Mouse (Mus musculus): ENCODE data around the gene Pid1. TPM values are rescaled to one million over a fixed set of nuclear protein-coding genes. Genes with fewer than 3 reads are reported as not detected.

Gene Pid1
- total RNA-seq, 2 experiments from 2014 or later: 7.3 to 12.7 TPM

- intact Hi-C loops (cut with DNase I): no loop called here
- DNase-seq: no peak
Measured at GRCm38 (mm10) chr1:84086486-84086885, 277.5 kb downstream of the Pid1 start.

GRCm38 (mm10) chr1:84085361-84085760 is 278.6 kb downstream of the Pid1 start:
- no peak for DNase-seq
- intact Hi-C loops (cut with DNase I): no loop called here

DNA sequence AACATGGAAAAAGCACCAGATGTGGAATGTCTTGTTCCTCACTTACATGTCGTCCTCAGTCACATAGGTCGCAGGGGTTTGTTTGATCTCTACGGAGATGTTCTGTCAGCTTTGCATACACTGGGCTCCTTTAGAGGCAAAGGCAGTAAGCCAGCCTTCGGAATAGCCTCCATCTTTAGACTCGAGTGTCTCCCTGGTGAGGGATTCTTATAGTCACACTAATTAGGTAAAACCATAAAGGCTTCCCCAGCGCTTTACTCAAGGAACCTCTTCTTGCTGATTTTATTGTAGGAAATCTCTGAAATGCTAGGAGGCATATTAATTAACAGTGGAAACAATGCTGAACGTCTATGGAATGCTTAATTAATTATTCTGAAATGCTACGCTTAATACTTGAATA is 284.4 kb downstream of the Pid1 start:
- no peak for DNase-seq
- intact Hi-C loops (cut with DNase I): no loop called here

GRCm38 (mm10) chr1:84077023-84077422 is 287.0 kb downstream of the Pid1 start:
- intact Hi-C loops (cut with DNase I): no loop called here
- no peak for DNase-seq

DNA sequence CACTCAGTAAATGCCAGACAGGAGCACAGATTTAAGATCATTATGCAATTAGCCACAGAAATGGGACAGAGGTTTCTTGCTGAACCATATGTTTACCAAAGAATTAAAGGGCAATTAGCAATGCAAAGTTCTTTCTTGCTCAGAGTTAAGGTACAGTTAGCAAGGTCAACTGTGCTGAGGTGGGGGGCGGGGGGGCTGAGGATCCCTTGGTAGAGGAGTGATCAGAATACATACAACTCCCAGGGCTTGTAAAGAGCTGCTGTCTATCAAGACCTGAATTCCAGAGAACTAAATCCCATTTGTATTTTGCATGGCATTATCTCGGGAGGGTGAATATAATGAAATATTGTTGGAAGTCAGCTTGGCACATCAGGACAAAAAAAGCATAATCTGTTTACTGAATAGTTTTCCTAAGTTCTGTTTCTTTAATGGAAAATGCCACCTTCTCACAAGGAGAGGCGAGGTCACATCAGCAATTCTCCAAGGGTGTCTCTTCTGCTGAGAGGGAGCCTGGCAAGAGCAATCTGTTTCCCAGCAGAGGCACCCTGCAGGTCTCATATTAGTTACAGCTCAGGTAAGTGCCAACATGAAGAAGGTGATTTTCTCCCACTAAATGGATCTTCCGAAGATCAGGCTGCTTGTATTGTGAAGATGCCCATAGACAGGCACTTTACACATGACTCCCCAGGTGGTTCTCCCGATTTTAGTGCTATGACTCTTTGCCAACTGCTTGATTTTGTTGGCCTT is 306.9 kb downstream of the Pid1 start:
- intact Hi-C loops (cut with DNase I): no loop called here
- DNase-seq: no peak

DNA sequence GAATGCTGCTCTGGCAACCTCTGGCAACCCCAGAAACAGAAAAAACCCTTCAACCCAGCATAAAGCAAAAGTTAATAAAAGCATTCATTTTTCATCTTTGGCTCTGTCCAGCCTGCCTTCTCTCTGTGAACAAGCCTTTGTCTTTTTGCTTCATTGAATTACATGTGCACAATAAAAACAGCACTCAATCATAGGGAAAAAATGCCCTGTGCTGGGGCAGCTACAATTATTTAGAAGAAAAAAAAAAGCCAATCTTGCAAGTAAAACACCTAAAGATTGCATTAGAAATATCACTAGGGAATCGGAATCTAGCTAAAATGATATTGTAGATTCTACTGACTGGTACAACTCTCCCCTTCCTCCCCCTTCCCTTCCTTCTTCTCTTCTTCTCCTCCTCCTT is 307.7 kb downstream of the Pid1 start:
- DNase-seq: no peak
- intact Hi-C loops (cut with DNase I): no loop called here

DNA sequence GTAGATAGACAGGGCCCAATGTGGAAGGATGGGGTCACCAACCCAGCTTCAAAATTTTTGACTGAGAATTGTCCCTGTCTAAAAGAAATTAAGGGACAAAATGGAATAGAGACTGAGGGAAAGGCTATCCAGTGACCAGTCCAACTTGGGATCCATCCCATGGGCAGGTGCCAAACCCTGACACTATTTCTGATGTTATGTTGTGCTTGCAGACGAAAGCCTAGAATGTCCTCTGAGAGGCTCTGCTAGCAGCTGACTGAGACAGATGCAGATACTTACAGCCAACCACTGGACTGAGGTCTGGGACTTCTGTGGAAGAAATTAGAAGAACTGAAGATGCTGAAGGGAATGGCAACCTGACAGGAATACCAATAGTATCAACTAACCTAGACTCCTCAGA is 338.2 kb downstream of the Pid1 start:
- intact Hi-C loops (cut with DNase I): no loop called here
- DNase-seq: peak; percentile 41 to 52

DNA sequence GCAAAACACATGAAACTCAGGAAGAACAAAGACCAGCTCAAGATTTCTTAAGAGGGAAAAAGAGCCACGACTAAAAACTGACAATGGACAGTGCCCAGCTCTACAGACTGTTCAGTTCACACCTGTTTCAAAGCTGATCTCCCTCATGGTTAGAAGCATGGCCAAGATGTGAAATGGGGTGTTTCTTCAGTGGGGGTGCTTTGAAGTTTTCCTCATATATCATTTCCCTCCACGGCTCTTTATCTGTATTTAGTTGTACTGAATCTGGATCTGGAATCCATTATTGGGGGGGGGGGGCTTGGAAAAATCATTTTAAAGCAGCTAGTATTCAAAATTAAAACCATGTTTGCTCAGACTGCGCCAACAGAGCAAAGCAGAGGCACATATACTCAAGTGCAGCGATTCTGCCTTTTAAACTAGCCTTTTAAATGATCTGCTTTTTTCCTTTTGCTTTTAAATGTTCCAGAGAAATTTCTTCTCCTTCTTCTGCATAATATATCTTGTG is 351.1 kb downstream of the Pid1 start:
- intact Hi-C loops (cut with DNase I): no loop called here
- no peak for DNase-seq

DNA sequence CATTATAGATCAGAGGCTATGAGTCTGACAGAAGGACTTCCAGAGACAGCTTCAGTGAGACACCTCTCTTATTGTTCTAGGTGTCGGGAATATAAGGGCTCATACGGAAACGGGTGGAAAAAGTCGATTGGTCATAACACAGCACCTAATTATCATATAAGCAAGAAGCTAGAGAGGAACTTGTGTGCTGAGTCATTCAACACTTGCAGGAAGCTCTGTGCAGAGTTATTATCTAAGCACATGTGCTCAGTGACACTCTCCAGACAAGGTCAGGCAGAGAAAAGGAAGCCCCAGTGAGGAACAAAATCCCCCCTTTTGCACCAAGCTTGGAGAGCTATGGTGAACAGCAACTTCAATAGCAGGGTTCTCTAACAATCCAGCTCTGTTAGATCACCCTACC is 361.4 kb downstream of the Pid1 start:
- intact Hi-C loops (cut with DNase I): no loop called here
- no peak for DNase-seq

Small RNA genes lying within 50 kb of the gene (microRNA-seq; reads per million reads assigned to microRNA genes)
- 0 reads per million in 2 experiments for gene Mir6353 (ENCODE audit: borderline number of aligned reads in 2 of 2)
